Mouse (Mus musculus): ENCODE data around the gene Lrrc1. TPM values are rescaled to one million over a fixed set of nuclear protein-coding genes. Genes with fewer than 3 reads are reported as not detected.

Gene Lrrc1
- polyA plus RNA-seq, 1 experiment from 2014 or later = 27.4 TPM

DNA sequence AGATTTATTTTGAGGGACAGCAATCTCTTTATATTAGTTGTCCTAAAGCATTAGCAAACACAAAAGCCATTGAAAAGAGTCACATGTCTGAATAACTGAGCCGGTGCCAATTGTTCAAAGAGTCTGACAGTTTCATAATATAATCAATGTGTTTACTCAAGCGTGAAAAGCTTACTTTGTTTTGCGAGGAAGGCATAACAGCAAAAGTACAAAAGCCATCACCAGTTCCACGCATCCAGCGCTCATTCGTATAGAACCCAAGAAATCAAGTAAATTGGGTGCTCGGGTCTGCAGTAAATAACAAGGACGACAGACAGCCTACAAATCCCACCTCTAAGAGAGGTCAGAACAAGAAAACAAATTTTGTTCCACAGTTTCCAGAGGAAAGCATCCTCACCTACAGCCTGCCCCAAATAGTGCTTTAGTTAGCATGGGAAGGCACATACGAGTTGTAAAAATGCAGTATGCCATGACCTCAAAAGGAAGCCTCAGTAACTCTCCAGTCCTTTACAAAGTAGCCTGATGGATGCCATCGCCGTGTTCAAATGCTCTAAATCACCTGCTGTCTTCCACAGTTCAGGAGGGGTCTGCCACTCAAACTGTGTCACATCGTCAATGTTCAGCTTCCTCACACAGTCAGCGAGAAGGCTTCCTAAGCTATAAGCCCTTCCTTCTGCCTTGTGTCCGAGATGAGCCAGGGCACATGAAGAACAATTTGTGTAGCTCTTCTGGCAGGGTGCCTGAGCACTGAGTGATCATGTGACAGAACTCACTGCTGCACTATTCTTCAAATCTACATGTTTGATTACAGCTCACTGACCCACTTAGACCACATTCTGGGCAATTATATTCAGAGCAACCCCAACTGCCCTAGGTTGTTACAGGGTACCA is 41.9 kb downstream of the Lrrc1 start:
- TF ChIP-seq CTCF (IDR thresholded peaks at IDR 0.05) = no peak
- in situ Hi-C loops (cut with MboI; ENCODE audit: low pct_unique_long_range_greater_than_20kb) = no loop called here
- ChIA-PET CTCF (interaction anchor here (0.6 kb wide), 1 partner anchor 94 kb away, joined by 3 read pairs; no protein-coding TSS in a partner anchor), POLR2A (no interaction called here)
- H3K27me3 ChIP-seq = no peaks in the 10 kb centered on the region
- ATAC-seq (no peak), DNase-seq (ENCODE audit: low read depth, low spot score) (no peak)

DNA sequence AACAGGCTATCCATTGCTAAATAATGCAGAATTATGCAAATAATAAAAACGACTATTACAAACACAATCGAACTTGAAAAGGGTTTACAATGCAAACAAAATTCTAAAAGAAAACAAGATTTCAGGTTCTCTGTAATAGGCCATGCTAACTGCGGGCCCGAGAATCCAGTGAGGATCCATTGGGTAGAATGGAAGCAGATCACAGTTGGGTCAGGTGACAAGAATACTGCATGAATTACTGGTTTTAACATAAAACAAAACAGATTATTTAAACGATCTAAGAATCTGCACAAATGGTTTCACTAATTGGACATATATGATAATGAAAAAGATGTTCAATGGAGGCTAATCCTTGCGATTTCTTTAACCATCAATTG is 42.5 kb downstream of the Lrrc1 start:
- H3K27me3 ChIP-seq = no peaks in the 10 kb centered on the region
- DNase-seq (ENCODE audit: low read depth, low spot score) = no peak
- ATAC-seq = no peak
- TF ChIP-seq CTCF (IDR thresholded peaks at IDR 0.05) = no peak
- CTCF ChIA-PET = interaction anchor here (1.1 kb wide), 1 partner anchor 9 kb away, joined by 4 read pairs; no protein-coding TSS in a partner anchor
- in situ Hi-C loops (cut with MboI; ENCODE audit: low pct_unique_long_range_greater_than_20kb) = no loop called here
- POLR2A ChIA-PET = no interaction called here

DNA sequence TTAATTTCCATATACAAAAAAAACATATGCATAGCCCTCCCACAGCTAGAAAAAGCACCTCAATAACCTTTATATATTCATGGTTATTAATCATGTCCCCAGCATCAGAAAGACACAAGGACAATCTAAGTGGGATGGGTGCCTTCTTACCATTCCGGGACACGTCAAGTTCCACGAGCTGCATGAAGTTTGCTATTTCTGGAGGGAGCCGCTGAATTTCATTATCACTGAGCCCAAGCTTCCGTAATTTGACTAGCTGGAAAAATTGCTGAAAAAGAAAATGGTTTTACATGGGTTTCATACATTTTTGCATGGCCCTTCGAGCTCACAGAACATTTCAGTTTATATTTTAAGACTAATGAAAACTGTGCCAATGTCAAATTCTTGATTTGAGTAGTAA is 45.6 kb downstream of the Lrrc1 start:
- H3K27me3 ChIP-seq = no peaks in the 10 kb centered on the region
- DNase-seq (ENCODE audit: low read depth, low spot score) (no peak), ATAC-seq (no peak)
- in situ Hi-C loops (cut with MboI; ENCODE audit: low pct_unique_long_range_greater_than_20kb) = no loop called here
- CTCF ChIA-PET = interaction anchor here (1.3 kb wide), 1 partner anchor 46 kb away, joined by 3 read pairs; no protein-coding TSS in a partner anchor
- TF ChIP-seq CTCF (IDR thresholded peaks at IDR 0.05) = no peak
- POLR2A ChIA-PET = interaction anchor here (0.6 kb wide), 1 partner anchor 1569 kb away, joined by 3 read pairs; no protein-coding TSS in a partner anchor

DNA sequence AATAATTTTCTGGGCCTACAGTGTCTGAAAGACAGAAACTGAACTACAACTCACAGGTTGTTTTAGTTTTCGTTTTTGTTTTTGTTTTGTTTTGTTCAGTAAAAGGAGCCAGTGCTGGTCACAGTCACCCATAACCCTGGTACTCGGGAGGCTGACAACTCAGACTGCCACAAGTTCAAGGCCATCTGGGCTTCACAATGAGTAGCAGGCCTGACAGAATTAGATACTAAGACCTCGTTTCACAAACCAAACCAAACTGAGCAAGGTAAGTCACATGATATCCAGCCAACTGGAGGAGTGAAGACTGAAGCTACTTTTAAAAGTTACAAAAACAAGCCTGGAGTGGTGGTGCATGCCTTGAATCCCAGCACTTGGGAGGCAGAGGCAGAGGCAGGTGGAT is 46.3 kb downstream of the Lrrc1 start:
- in situ Hi-C loops (cut with MboI; ENCODE audit: low pct_unique_long_range_greater_than_20kb) = no loop called here
- no peak for TF ChIP-seq CTCF (IDR thresholded peaks at IDR 0.05)
- POLR2A ChIA-PET = interaction anchor here (0.6 kb wide), 1 partner anchor 1568 kb away, joined by 3 read pairs; no protein-coding TSS in a partner anchor

DNA sequence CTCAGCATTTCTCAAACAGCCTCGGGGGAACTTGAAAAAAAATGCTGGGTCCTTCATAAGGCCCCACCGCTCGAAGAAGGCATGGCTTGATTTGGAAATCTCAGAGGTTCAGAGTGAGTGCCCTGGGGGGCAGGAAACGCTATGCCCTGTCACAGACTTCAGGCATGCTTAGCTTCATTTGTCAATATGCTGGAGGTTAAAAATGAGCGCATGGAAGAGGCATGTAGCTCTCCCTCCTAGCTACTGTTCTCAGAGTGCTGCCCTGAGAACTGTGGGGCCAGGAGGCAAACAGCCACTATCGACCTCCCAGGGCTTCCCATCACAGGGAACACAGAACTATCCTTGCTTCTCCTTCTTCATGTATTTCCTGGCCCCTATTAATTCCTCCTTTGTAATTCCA is 47.5 kb downstream of the Lrrc1 start:
- in situ Hi-C loops (cut with MboI; ENCODE audit: low pct_unique_long_range_greater_than_20kb) = no loop called here
- peak; percentile 97 for ATAC-seq
- no peaks in the 10 kb centered on the region for H3K27me3 ChIP-seq
- ChIA-PET CTCF (interaction anchor here (1.2 to 1.7 kb wide), 2 partner anchors 13 to 22 kb away, joined by 4 to 5 read pairs; no protein-coding TSS in a partner anchor), POLR2A (interaction anchor here (1.0 kb wide), 1 partner anchor 18 kb away, joined by 4 read pairs; no protein-coding TSS in a partner anchor)
- DNase-seq (ENCODE audit: low read depth, low spot score) = no peak
- TF ChIP-seq CTCF (IDR thresholded peaks at IDR 0.05) = no peak

More for the DNA sequence above, 46.3 kb downstream of the Lrrc1 start:
- no peak for ATAC-seq
- H3K27me3 ChIP-seq = no peaks in the 10 kb centered on the region
- CTCF ChIA-PET = interaction anchor here (1.3 to 1.7 kb wide), 2 partner anchors 21 to 46 kb away, joined by 3 to 5 read pairs; no protein-coding TSS in a partner anchor
- no peak for DNase-seq (ENCODE audit: low read depth, low spot score)

DNA sequence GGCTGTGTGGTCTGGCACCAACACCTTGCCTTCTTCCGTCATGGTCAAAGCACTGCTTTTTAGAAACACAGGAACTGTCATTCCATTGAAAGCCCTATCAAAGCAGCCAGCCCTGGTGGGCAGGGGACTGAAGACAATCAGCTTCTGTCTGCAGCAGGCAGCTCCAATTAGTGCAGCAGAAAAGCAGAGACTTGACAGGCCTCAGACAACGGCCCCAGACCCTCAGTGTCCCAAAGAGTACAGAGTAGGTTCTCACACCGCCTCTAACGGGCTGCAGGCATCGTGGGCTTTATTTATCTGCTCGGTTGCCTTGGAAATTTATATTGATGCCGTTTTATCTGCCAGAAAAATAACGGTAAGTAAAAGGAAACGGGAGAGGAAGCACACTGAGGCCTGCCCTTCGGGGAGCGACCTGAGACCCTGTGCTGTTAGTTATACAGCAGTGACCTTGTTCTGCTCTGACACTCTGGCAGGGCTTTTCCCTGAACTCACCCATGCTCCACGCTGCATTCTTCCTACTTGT is 48.1 kb downstream of the Lrrc1 start:
- DNase-seq (ENCODE audit: low read depth, low spot score) (no peak), ATAC-seq (no peak)
- TF ChIP-seq CTCF (IDR thresholded peaks at IDR 0.05) = no peak
- in situ Hi-C loops (cut with MboI; ENCODE audit: low pct_unique_long_range_greater_than_20kb) = no loop called here
- H3K27me3 ChIP-seq = no peaks in the 10 kb centered on the region
- ChIA-PET POLR2A (no interaction called here), CTCF (no interaction called here)

DNA sequence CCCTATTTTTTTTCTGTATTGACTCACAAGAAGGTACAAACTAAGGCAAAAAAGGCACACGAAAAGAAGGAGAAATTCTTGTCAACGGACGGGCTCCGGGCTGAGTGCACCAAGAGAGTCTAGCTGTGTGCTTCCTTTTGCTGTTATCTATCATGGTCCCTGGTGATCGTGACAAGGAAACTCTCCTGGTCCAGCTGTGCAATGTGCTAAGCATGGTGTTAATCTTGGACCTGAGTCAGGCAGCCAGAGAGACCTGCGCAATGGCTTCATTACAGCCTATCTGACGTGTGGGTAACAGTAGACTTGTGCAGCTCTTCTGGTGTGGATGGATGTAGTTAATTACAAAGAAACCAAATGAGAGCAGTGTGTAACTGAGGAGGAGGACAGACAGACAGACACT is 50.4 kb downstream of the Lrrc1 start:
- ATAC-seq (no peak), DNase-seq (ENCODE audit: low read depth, low spot score) (no peak)
- in situ Hi-C loops (cut with MboI; ENCODE audit: low pct_unique_long_range_greater_than_20kb) = no loop called here
- ChIA-PET CTCF (interaction anchor here (0.9 to 1.4 kb wide), 2 partner anchors 10 to 50 kb away, joined by 3 to 4 read pairs; no protein-coding TSS in a partner anchor), POLR2A (no interaction called here)
- no peak for TF ChIP-seq CTCF (IDR thresholded peaks at IDR 0.05)
- H3K27me3 ChIP-seq = no peaks in the 10 kb centered on the region

DNA sequence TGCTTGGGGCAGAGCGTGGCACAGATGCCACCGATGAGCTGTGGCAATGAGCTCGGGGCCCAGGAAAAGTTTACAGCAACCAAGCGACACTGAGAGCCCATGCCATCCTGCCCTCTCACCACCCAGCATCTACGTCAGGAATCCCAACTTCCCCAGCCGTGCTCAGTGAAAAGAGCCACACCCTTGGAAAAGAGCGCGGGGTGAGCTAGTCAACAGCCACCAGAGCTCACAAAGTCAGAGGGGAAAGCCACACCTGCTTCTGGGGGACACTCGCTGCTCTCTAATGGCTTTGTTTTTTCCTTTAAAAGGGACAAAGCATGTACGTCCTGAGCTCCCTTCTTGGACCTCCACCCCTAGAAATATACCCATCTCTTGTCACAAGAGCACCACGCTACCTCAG is 56.1 kb downstream of the Lrrc1 start:
- DNase-seq (ENCODE audit: low read depth, low spot score) (no peak), ATAC-seq (no peak)
- TF ChIP-seq CTCF (IDR thresholded peaks at IDR 0.05) = no peak
- in situ Hi-C loops (cut with MboI; ENCODE audit: low pct_unique_long_range_greater_than_20kb) = no loop called here
- ChIA-PET POLR2A (no interaction called here), CTCF (no interaction called here)
- H3K27me3 ChIP-seq = no peaks in the 10 kb centered on the region

DNA sequence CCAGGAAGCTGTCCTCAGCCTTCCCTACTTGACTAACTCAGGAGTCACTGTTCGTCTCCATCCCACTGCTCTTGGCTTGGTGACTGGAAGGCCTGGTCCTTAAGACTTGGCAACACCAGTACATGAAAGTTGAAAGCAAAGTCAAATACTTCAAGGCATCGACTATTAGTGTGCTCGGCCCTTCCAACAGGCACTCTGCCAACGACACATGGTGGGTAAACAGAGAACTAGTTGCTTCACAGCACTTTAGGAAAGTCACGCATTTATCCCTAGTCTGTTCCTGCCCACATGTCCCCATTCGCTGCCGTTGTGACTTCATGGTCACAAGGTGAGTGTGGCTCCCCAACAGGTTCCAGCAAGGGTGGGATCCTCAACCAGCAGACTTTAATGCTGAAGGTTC is 57.2 kb downstream of the Lrrc1 start:
- no peaks in the 10 kb centered on the region for H3K27me3 ChIP-seq
- ChIA-PET CTCF (no interaction called here), POLR2A (no interaction called here)
- in situ Hi-C loops (cut with MboI; ENCODE audit: low pct_unique_long_range_greater_than_20kb) = no loop called here
- DNase-seq (ENCODE audit: low read depth, low spot score) (no peak), ATAC-seq (no peak)
- no peak for TF ChIP-seq CTCF (IDR thresholded peaks at IDR 0.05)

DNA sequence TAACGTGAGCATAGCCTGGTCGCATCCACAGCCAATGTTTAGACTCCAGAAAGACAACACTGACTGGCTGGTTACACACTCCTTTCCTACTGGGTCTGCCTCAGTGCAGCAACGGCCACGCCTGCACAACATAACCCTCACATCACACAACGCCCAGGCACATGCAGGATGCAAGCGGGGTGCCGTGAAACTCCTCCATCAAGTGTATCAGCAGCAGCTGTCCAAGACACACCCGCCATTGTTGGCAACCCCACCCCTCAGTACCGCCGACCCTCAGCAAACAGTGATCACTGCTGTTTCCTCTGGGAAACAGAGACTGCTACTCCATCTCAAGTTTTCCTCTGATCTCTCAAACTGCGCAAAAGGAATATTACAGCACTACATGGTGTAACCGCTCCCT is 58.8 kb downstream of the Lrrc1 start:
- ATAC-seq = no peak
- ChIA-PET POLR2A (no interaction called here), CTCF (no interaction called here)
- in situ Hi-C loops (cut with MboI; ENCODE audit: low pct_unique_long_range_greater_than_20kb) = no loop called here
- no peak for TF ChIP-seq CTCF (IDR thresholded peaks at IDR 0.05)
- H3K27me3 ChIP-seq = no peaks in the 10 kb centered on the region
- DNase-seq (ENCODE audit: low read depth, low spot score) = no peak

DNA sequence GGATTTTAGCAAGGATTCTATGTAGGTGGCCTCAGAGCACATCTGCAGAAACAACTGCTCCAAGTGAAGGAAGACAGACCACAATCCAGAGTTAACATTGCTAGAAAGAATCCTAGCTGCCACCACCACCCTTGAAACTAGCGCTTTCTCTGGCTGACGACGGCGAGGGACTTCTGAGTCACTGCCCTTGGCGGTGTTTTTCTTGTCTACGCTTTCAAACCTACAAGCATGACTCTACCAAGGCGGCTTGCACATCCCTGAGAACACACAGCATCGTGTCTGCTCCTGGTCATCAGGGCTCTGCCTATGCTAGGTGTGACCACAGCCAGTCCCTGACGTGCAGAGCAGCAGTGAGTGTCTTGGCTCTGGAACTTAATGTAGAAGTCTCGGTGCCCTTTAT is 59.9 kb downstream of the Lrrc1 start:
- DNase-seq (ENCODE audit: low read depth, low spot score) = no peak
- POLR2A ChIA-PET = no interaction called here
- CTCF ChIA-PET = interaction anchor here (1.2 to 1.9 kb wide), 3 partner anchors 10 to 15 kb away, joined by 3 to 4 read pairs (median 4); no protein-coding TSS in a partner anchor
- no peak for ATAC-seq
- in situ Hi-C loops (cut with MboI; ENCODE audit: low pct_unique_long_range_greater_than_20kb) = no loop called here
- TF ChIP-seq CTCF (IDR thresholded peaks at IDR 0.05) = no peak
- no peaks in the 10 kb centered on the region for H3K27me3 ChIP-seq
